Comparison of ENCODE assay signal across 9 mouse cellular contexts in genomic region chr12:118854401-118854800, GRCm38 (mm10). TPM values are rescaled to one million over a fixed set of nuclear protein-coding genes. Genes with fewer than 3 reads are reported as not detected.
DNase-seq lines count a peak whose midpoint lies in the region; ATAC-seq and TF ChIP-seq lines count a peak whose summit lies in the region.
"Had no signal": no experiment of that assay in that cellular context is flagged by ENCODE, and none has a peak within 500 bp of the region (broad histone marks: within the 10 kb centered on the region; RNA-seq: fewer than 3 reads in every experiment).

No protein-coding gene starts in this region.

- no peak overlapping the region for H3K9ac ChIP-seq in kidney, embryonic 16.5 days (replicated peaks; ENCODE audit: low read length)
- H3K9ac ChIP-seq in forebrain, embryonic 12.5 days: peak overlapping the region; percentile 55
- H3K9ac ChIP-seq in limb, embryonic 15.5 days: no peak overlapping the region

- no peaks in the 10 kb centered on the region for H3K36me3 ChIP-seq in kidney, embryonic 16.5 days (ENCODE audit: insufficient read depth, low read length)
- no peaks in the 10 kb centered on the region for H3K36me3 ChIP-seq in forebrain, embryonic 12.5 days (replicated peaks)
- H3K36me3 ChIP-seq in limb, embryonic 15.5 days: no peaks in the 10 kb centered on the region
- no peaks in the 10 kb centered on the region for H3K36me3 ChIP-seq in thymus, adult 2 months (ENCODE audit: control insufficient read depth, insufficient read depth, low read length)
- H3K36me3 ChIP-seq: G1E had no signal

- peaks cover 70% of the 10 kb centered on the region for H3K27me3 ChIP-seq in kidney, embryonic 16.5 days (ENCODE audit: insufficient read depth, low read length)
- peaks cover 34% of the 10 kb centered on the region for H3K27me3 ChIP-seq in forebrain, embryonic 12.5 days
- H3K27me3 ChIP-seq in limb, embryonic 15.5 days: peaks cover 61% of the 10 kb centered on the region
- H3K27me3 ChIP-seq in thymus, adult 2 months (ENCODE audit: control insufficient read depth, insufficient read depth, low read length): peaks cover 2% of the 10 kb centered on the region; the same call in 1 of the 2 replicates

- TF ChIP-seq POLR2A in thymus, adult 2 months (IDR thresholded peaks at IDR 0.05; ENCODE audit: control insufficient read depth, extremely low read depth, insufficient read depth, low read length, poor library complexity): no peak

- H3K27ac ChIP-seq in kidney, embryonic 16.5 days (ENCODE audit: low read length): no peak overlapping the region
- H3K27ac ChIP-seq in forebrain, embryonic 12.5 days: peak overlapping the region; percentile 89
- H3K27ac ChIP-seq in limb, embryonic 15.5 days: no peak overlapping the region
- H3K27ac ChIP-seq in thymus, adult 2 months (ENCODE audit: control insufficient read depth, insufficient read depth, low read length): no peak overlapping the region

- no peak for TF ChIP-seq CTCF in thymus, adult 2 months (IDR thresholded peaks at IDR 0.05; ENCODE audit: borderline replicate concordance, control insufficient read depth, extremely low read depth, insufficient read depth, low read length, poor library complexity)

- H3K4me3 ChIP-seq in kidney, embryonic 16.5 days (ENCODE audit: low read length): peak overlapping the region; percentile 47
- H3K4me3 ChIP-seq in forebrain, embryonic 12.5 days (replicated peaks): peak overlapping the region; percentile 42
- peak overlapping the region; percentile 42 for H3K4me3 ChIP-seq in limb, embryonic 15.5 days
- no peak overlapping the region for H3K4me3 ChIP-seq in thymus, adult 2 months (ENCODE audit: control insufficient read depth, insufficient read depth, low read length)

- 4% methylated on average over 10 of the region's 10 CpGs for WGBS in kidney, embryonic 16.5 days
- 2% methylated on average over 10 of the region's 10 CpGs for WGBS in forebrain, embryonic 12.5 days
- 5% methylated on average over 10 of the region's 10 CpGs for WGBS in limb, embryonic 15.5 days
- WGBS in thymus, adult 2 months: 6% methylated on average over 10 of the region's 10 CpGs

- DNase-seq in kidney, adult 18-20 months: no peak
- peak; percentile 39 for DNase-seq in retina, embryonic 14.5 days (ENCODE audit: low spot score)
- no peak for DNase-seq in thymus, adult 2 months
- no peak for DNase-seq in layer of hippocampus, postnatal 25 days (ENCODE audit: extremely low spot score in 1 of 2, low spot score in 1 of 2)
- no peak for DNase-seq in yolk sac, embryonic 10.5 days (ENCODE audit: low spot score)

- peak overlapping the region; percentile 71 for H3K4me2 ChIP-seq in kidney, embryonic 16.5 days (replicated peaks; ENCODE audit: low read depth, low read length)
- peak overlapping the region; percentile 64 for H3K4me2 ChIP-seq in forebrain, embryonic 12.5 days
- peak overlapping the region; percentile 74 for H3K4me2 ChIP-seq in limb, embryonic 15.5 days

- ATAC-seq in kidney, embryonic 16.5 days (ENCODE audit: low FRiP score, low TSS enrichment): no peak
- peak; percentile 7; the same call in 1 of the 2 replicates for ATAC-seq in forebrain, embryonic 12.5 days (ENCODE audit: low FRiP score)
- no peak for ATAC-seq in limb, embryonic 15.5 days (ENCODE audit: insufficient number of reproducible peaks, low FRiP score, low TSS enrichment, low read depth)

- no peaks in the 10 kb centered on the region for H3K9me3 ChIP-seq in kidney, embryonic 16.5 days (ENCODE audit: low read length)
- H3K9me3 ChIP-seq in forebrain, embryonic 12.5 days: no peaks in the 10 kb centered on the region
- H3K9me3 ChIP-seq in limb, embryonic 15.5 days: no peaks in the 10 kb centered on the region

- H3K4me1 ChIP-seq in kidney, embryonic 16.5 days (ENCODE audit: insufficient read depth, low read length): peaks cover 7% of the 10 kb centered on the region; the same call in 1 of the 2 replicates
- peaks cover 25% of the 10 kb centered on the region for H3K4me1 ChIP-seq in forebrain, embryonic 12.5 days
- peaks cover 11% of the 10 kb centered on the region for H3K4me1 ChIP-seq in limb, embryonic 15.5 days
- no peaks in the 10 kb centered on the region for H3K4me1 ChIP-seq in thymus, adult 2 months (replicated peaks; ENCODE audit: control insufficient read depth, insufficient read depth, low read length)

RNA-seq across cellular contexts. Expression of gene Sp8, which starts 8.3 kb away (rescaled TPM):
- not detected in 2 replicates for polyA plus RNA-seq in kidney, embryonic 16.5 days (2015; fragmentation: Nextera tagmentation; extraction: Ambion mirVana)
- polyA plus RNA-seq in forebrain, embryonic 12.5 days (2016; fragmentation: Nextera tagmentation; extraction: Ambion mirVana): 24.8 and 29.6 TPM in 2 replicates
- 5.7 and 6.8 TPM in 2 replicates for polyA plus RNA-seq in limb, embryonic 15.5 days (2015; fragmentation: Nextera tagmentation; extraction: Ambion mirVana)
- polyA plus RNA-seq in thymus, adult 2 months (2012; rRNA removed): 0.03 TPM in 1 of 2 replicates, not detected in the other
- total RNA-seq in layer of hippocampus, postnatal 25 days (2021): 1 to 10 TPM; 1.5 to 2.6 TPM
- polyA plus RNA-seq: G1E had no signal
